Mouse (Mus musculus) gastrocnemius, adult 8-10 months (tissue): ENCODE measurements around the gene Mthfd2l. TPM values are rescaled to one million over a fixed set of nuclear protein-coding genes. Genes with fewer than 3 reads are reported as not detected.

Experiments used
- DNase-seq, 2 experiments: peaks; one replicate each; pipeline ENCODE4 v3.0.0; 2022; ENCODE audit warnings: low spot score in 2 of 2
- total RNA-seq, 4 experiments: library from RNA; stranded (reverse); gene quantifications; 2 replicates each; pipeline ENCODE4 v1.2.4; 2022

The Mthfd2l gene
- 1 to 10 TPM; 6.8 to 8.0 (median 7.4) TPM for total RNA-seq

DNA sequence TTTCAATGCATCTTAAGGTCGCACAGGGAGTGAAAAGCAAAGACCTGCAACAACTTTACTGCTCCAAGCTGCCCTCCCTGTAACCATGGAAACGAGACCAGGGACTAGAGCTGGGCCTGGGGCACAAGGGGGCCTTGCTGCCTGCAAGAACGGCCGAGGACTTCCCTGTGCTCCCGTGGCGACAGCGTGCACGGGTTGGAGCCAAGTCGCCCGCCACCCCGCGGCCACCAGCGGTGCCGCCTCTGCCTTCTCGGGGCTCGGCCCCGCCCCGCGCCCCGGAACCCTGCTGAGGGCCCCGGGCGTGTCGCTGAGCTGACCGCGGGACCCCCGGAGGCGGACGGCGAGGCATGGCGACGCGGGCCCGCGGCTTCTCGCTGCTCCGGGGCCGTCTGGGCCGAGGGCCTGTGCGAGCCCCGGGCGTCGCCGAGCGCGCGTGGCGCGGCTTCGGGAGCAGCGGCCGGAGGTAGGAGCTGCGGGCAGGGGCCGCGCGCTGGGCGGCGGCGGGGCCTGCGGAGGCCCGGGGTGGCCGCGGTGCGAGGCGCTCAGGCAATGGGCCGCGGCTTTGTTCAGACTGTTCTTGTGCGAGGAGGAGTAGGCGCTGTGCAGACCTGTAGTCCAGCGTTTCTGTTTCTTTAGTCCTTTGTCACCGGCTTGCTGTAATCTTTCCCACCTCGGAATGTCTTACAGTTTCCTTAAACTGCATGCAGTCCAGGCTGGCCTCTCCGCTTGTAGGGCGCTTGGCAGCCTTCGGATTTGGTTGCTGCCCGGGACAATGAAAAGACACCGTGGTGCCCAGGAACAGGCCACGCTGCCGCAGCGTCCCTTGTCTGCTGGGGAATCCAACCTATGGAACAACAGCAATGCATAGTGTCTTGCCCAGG lies at the start of gene Mthfd2l:
Mthfd2l (plus strand) TSS at position 147 of the 881 bp plus-strand sequence.
- peak; percentile 69 to 74 for DNase-seq

GRCm38 (mm10) chr5:90881682-90882081 lies 49.2 kb upstream of the Mthfd2l start:
- DNase-seq: no peak

DNA sequence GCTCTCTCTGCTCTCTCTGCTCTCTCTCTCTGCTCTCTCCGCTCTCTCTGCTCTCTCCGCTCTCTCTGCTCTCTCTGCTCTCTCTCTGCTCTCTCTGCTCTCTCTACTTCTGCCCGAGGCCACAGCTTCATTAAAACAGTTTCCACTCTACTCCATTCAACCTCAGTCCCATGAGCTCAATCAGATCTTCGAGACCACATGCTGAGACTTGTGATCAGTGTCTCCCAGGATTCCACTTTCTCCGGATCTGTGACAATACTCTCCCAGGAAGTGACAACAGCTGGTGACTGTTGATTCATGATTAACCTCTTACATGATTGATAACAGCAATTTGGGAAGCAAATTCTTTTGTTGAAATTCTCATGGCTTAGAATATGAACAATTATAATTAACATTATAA lies 48.8 kb upstream of the Mthfd2l start:
- DNase-seq: no peak

- DNase-seq: no peak
Observed at GRCm38 (mm10) chr5:90884628-90885242, 46.2 kb upstream of the Mthfd2l start.

- DNase-seq: no peak
Observed at GRCm38 (mm10) chr5:90888661-90889060, 42.3 kb upstream of the Mthfd2l start.

DNA sequence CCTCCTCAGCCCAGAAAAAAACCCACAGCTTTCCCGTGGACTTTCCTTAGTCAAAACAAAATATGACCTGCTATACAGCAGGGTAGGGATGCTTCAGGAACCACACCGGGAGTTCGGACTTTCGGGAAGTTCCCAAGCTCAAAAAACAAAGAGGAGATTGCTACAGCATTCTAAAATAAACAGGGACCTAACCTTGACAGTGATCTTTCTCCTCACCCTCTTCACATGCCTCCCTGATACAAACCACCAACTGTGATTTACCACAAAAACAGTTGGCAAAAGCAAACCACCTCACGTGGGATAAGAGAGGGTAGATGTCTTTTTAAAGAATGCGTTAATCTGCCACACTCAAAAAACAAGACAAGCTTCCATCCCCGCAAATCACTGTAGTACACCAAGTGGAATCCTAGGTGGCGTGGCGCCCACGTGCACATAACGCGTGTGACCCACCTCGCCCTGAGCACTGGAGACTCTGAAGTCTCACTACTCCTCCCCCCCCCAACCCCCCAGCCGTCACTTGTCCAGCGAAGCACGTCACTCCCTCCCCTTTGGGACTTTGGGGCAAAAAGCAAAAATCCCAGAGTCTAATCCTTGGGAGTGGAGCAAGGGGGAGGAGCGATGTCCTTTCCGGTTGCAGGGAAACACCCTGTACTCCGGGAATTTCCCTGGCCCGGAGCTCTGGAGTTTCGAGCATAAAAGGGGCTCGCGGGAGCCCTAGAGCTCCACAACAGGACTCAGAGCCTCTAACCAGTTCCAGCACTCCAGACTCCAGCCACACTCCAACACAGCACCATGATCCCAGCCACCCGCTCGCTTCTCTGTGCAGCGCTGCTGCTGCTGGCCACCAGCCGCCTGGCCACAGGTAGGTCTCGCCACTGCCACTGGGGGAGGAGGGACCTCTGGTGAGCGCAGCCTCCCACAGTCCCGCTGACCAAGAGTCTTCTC lies 40.1 kb upstream of the Mthfd2l start, which contains the start of gene Cxcl1:
Cxcl1 (plus strand) TSS at position 723 of the 945 bp plus-strand sequence.
- DNase-seq: peak; percentile 40 to 46

- DNase-seq: no peak
Observed at GRCm38 (mm10) chr5:90891464-90891813, 39.5 kb upstream of the Mthfd2l start.

GRCm38 (mm10) chr5:90894231-90894630 lies 36.7 kb upstream of the Mthfd2l start:
- no peak for DNase-seq

DNA sequence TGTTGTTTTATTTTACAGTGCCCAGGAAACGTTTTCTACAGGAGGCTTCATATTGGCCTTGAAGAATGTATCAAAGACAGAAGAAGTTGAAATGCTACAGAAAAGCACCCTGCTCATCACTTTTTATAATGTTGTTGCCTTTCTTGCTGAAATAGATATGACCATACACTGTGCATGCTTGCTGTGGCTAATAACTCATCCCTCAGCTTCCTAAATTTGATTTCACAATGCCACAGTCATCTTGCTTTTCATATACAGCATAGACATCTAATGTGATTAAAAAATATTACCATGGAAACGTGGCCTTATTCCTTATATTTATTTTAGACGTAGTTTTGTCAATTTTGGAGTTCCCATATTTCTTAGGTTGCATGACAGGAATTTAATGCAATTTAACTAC lies 33.5 kb upstream of the Mthfd2l start:
- no peak for DNase-seq

- DNase-seq: no peak
Observed at GRCm38 (mm10) chr5:90899308-90899707, 31.6 kb upstream of the Mthfd2l start.

- DNase-seq: no peak
Observed at GRCm38 (mm10) chr5:90900147-90900546, 30.8 kb upstream of the Mthfd2l start.

DNA sequence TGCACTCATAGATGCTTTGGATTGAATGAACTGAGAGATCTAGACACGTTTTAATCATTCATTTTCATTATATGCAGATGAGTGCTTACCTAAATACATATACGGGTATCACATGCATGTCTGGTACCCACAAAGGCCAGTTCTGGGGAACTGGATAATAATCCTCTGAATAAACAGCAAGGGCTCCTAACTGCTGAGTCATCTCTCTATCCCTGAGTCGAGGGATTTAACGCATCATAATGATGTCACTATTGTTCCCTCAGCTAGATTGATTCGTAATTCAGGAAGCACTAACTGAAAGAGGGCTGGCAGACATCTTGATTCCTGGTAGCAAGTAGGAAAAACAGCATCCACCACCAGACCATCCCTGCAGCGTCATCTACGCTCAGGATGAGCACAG lies 30.2 kb upstream of the Mthfd2l start:
- DNase-seq: no peak

- DNase-seq: no peak
Observed at GRCm38 (mm10) chr5:90902380-90903260, 28.3 kb upstream of the Mthfd2l start.

DNA sequence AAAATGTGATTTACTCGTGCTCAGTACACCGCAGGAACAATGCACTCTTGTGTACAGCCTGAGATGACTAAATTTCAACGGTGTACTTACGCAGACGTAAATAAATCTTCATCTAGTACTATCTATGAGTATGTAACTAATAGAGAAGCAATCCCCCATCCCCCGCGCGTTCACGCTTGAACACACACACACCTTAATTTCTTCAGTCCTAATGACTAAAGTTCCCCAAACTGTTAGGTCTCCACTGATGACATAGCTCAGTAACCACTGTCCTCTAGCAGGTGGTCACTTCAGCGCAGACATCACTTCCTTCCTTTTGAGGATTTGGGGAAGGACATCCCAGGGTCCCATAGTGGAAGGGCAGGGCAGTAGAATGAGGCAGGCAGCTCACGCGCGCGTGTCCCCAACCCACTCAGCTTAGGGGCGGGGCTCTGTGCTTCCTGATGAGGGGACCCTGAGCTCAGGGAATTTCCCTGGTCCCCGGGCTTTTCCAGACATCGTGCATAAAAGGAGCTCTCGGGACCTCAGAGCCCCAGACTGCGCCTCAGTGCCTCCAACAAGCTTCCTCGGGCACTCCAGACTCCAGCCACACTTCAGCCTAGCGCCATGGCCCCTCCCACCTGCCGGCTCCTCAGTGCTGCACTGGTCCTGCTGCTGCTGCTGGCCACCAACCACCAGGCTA lies 27.4 kb upstream of the Mthfd2l start, which contains the start of gene Cxcl2:
Cxcl2 (plus strand) TSS at position 533 of the 682 bp plus-strand sequence.
- no peak for DNase-seq

DNA sequence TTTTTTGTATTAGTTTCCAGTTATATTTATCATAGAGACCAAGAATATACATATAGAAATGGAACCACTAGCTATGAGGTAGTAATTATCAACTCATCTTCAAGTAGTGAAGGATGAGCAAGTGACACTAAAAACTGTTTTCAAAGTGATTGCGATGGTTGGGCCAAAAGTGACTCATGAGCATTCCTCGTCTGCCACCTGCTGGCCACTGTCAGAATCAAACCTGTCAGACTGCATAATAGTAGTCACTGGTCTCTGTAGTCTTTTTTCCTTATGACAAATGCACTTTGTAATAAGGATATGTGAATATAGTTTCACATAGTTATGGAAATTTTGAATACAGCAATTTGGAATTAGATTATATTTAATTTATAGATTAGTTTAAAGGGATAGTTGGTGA lies 21.9 kb upstream of the Mthfd2l start:
- peak in 1 of 2 experiments; percentile 16 for DNase-seq

DNA sequence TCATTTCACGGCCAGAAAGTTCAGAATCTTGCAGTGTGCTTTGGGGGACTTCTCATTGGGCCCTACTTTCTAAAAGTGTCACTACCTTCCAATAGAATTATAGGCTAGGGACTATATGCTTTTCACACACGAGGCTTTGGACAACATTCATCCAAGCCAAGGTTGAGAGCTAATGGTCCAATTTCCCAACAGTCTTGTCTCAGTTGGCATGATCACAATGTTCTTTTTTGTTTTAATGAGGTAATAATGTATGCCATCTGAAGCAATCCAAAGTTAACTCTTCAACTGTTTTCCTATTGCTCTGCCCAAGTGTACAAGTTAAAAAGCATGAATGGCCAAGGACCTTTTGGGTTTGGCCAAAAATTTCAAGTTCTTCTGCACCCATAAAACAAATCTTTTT lies 11.4 kb upstream of the Mthfd2l start:
- no peak for DNase-seq

GRCm38 (mm10) chr5:90922958-90923357 lies 8.0 kb upstream of the Mthfd2l start:
- DNase-seq: no peak

DNA sequence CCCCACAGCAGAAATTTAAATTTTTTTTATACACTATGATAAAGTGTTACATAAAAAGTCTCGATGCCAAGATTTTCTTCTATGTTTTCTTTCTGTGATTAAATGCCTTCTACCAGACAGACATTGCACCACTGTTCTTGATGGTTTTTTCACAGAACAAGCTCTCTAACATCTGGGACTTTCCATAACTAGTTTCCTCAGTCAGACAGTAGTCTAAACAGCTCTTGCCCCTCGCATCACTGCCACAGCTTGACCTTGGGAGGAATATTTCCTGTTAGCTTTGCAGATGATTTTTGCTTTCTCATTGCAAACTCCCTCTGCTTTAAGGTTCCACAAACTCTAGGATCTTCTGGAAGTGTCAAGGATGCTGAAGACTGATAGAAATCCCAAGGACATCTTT lies 371 bp upstream of the Mthfd2l start:
- DNase-seq: no peak

DNA sequence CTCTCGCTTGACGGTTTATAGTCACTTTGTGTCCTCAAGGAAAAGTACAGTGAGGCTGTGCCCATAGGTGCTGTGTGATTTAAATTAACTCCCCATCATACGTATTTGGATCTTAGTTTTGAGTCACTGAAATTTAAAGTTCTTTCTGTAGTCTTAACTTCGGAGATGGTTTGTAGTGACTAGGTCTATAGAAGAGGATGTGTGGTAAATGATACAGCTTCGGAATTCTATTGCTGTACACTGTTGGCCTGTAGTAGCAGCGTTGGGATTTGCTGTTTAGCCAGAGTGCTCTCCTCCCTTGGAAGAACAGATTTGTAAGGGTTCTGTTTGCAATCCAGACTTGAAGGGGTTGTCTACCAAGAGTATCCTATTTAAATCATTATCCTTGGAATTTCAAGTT lies 994 bp downstream of the Mthfd2l start:
- no peak for DNase-seq

- no peak for DNase-seq
Observed at GRCm38 (mm10) chr5:90936706-90937105, 5.8 kb downstream of the Mthfd2l start.
